Mouse (Mus musculus): ENCODE measurements around the gene Selplg.

GRCm38 (mm10) chr5:113768806-113769205, 63.6 kb downstream of the Selplg start:
- TF ChIP-seq CTCF (IDR thresholded peaks at IDR 0.05; ENCODE audit: low read depth): no peak
- no peak for TF ChIP-seq EP300 (IDR thresholded peaks at IDR 0.05; ENCODE audit: low read depth)
